Mouse (Mus musculus): Measurements from ENCODE around the gene Olfr325. TPM values are rescaled to one million over a fixed set of nuclear protein-coding genes. Genes with fewer than 3 reads are reported as not detected.

The Olfr325 gene
- polyA plus RNA-seq (2017; shearing (Covaris generic)): not detected

GRCm38 (mm10) chr11:58577430-58577829 is at the start of gene Olfr325:
Olfr325 (plus strand) TSS chr11:58577730.

GRCm38 (mm10) chr11:58534736-58535135 is 42.8 kb upstream of the Olfr325 start, which contains the start of gene Olfr330:
Olfr330 (minus strand) TSS chr11:58534836.

GRCm38 (mm10) chr11:58546322-58546721 is 31.2 kb upstream of the Olfr325 start, which contains the start of gene Olfr329-ps:
Olfr329-ps (minus strand) TSS chr11:58546422.

GRCm38 (mm10) chr11:58555536-58555935 is 22.0 kb upstream of the Olfr325 start, which contains the start of gene Olfr328:
Olfr328 (minus strand) TSS chr11:58555636.

GRCm38 (mm10) chr11:58570405-58570804 is 7.1 kb upstream of the Olfr325 start, which contains the start of gene Olfr224:
Olfr224 (minus strand) TSS chr11:58570553.

GRCm38 (mm10) chr11:58594814-58595213 is 17.3 kb downstream of the Olfr325 start, which contains the start of gene Olfr324:
Olfr324 (plus strand) TSS chr11:58595114.

GRCm38 (mm10) chr11:58615975-58616374 is 38.4 kb downstream of the Olfr325 start, which contains the start of gene 2210407C18Rik:
2210407C18Rik (minus strand) TSS chr11:58616075.

GRCm38 (mm10) chr11:58630401-58630800 is 52.9 kb downstream of the Olfr325 start, which contains the start of gene Olfr323:
Olfr323 (minus strand) TSS chr11:58630501.

Other genes with a start within 250 kb of the Olfr325 start
- gene Zfp672, start 247.4 kb upstream of the Olfr325 start, polyA plus RNA-seq (2017; shearing (Covaris generic)): 10 to 100 TPM; 43.4 to 43.9 TPM
- gene Sh3bp5l, start 247.0 kb upstream of the Olfr325 start, polyA plus RNA-seq (2017; shearing (Covaris generic)): 10 to 100 TPM; 19.0 to 36.8 TPM
- gene Lypd8, start 198.7 kb upstream of the Olfr325 start, polyA plus RNA-seq (2017; shearing (Covaris generic)): 1 to 10 TPM in 1 of 2 experiments, under 1 TPM in 1; 0.17 to 2.9 TPM
- under 1 TPM in 1 of 2 experiments, not detected in 1; 0.61 TPM for gene 1810065E05Rik, start 156.6 kb upstream of the Olfr325 start, polyA plus RNA-seq (2017; shearing (Covaris generic))
- gene Gm12253, start 145.2 kb upstream of the Olfr325 start, polyA plus RNA-seq (2017; shearing (Covaris generic)): 1 to 10 TPM in 1 of 2 experiments, under 1 TPM in 1; 0.42 to 1.0 TPM
- gene Lypd9, start 124.8 kb upstream of the Olfr325 start, polyA plus RNA-seq (2017; shearing (Covaris generic)): not detected
- under 1 TPM in 1 of 2 experiments, not detected in 1; 0.11 TPM for gene Olfr30, start 115.5 kb upstream of the Olfr325 start, polyA plus RNA-seq (2017; shearing (Covaris generic))
- under 1 TPM in 1 of 2 experiments, not detected in 1; 0.72 TPM for gene Olfr332, start 85.2 kb upstream of the Olfr325 start, polyA plus RNA-seq (2017; shearing (Covaris generic))
- under 1 TPM in 1 of 2 experiments, not detected in 1; 0.67 TPM for gene Olfr331, start 75.2 kb upstream of the Olfr325 start, polyA plus RNA-seq (2017; shearing (Covaris generic))
- gene Olfr330, start 42.9 kb upstream of the Olfr325 start, polyA plus RNA-seq (2017; shearing (Covaris generic)): 1 to 10 TPM in 1 of 2 experiments, not detected in 1; 3.3 TPM
- not detected for gene Olfr329-ps, start 31.3 kb upstream of the Olfr325 start, polyA plus RNA-seq (2017; shearing (Covaris generic))
- 1 to 10 TPM in 1 of 2 experiments, not detected in 1; 1.3 TPM for gene Olfr328, start 22.1 kb upstream of the Olfr325 start, polyA plus RNA-seq (2017; shearing (Covaris generic))
- gene Olfr224, start 7.2 kb upstream of the Olfr325 start, polyA plus RNA-seq (2017; shearing (Covaris generic)): under 1 TPM; 0.24 to 0.29 TPM
- gene Olfr324, start 17.4 kb downstream of the Olfr325 start, polyA plus RNA-seq (2017; shearing (Covaris generic)): not detected
- gene 2210407C18Rik, start 38.3 kb downstream of the Olfr325 start, polyA plus RNA-seq (2017; shearing (Covaris generic)): under 1 TPM in 1 of 2 experiments, not detected in 1; 0.66 TPM
- gene Olfr323, start 52.8 kb downstream of the Olfr325 start, polyA plus RNA-seq (2017; shearing (Covaris generic)): not detected
- under 1 TPM; 0.07 to 0.29 TPM for gene Trim58, start 62.7 kb downstream of the Olfr325 start, polyA plus RNA-seq (2017; shearing (Covaris generic))
- gene Olfr322, start 81.1 kb downstream of the Olfr325 start, polyA plus RNA-seq (2017; shearing (Covaris generic)): not detected
- under 1 TPM in 1 of 2 experiments, not detected in 1; 0.48 TPM for gene Olfr320, start 103.4 kb downstream of the Olfr325 start, polyA plus RNA-seq (2017; shearing (Covaris generic))
- under 1 TPM in 1 of 2 experiments, not detected in 1; 0.10 TPM for gene Olfr319, start 121.4 kb downstream of the Olfr325 start, polyA plus RNA-seq (2017; shearing (Covaris generic))
- gene Olfr318, start 146.3 kb downstream of the Olfr325 start, polyA plus RNA-seq (2017; shearing (Covaris generic)): under 1 TPM; 0.07 to 0.40 TPM
- not detected for gene Olfr317, start 161.5 kb downstream of the Olfr325 start, polyA plus RNA-seq (2017; shearing (Covaris generic))
- not detected for gene Olfr316, start 175.0 kb downstream of the Olfr325 start, polyA plus RNA-seq (2017; shearing (Covaris generic))
- not detected for gene Olfr315, start 195.5 kb downstream of the Olfr325 start, polyA plus RNA-seq (2017; shearing (Covaris generic))
- gene Olfr314, start 205.2 kb downstream of the Olfr325 start, polyA plus RNA-seq (2017; shearing (Covaris generic)): under 1 TPM in 1 of 2 experiments, not detected in 1; 0.39 TPM
- not detected for gene Fam183b, start 224.2 kb downstream of the Olfr325 start, polyA plus RNA-seq (2017; shearing (Covaris generic))
- gene Olfr313, start 237.3 kb downstream of the Olfr325 start, polyA plus RNA-seq (2017; shearing (Covaris generic)): not detected

Measured in inflammation-experienced regulatory T-cells (primary cell).